Mouse (Mus musculus) CH12.LX (cell line): ENCODE results near the gene Mlph. TPM values are rescaled to one million over a fixed set of nuclear protein-coding genes. Genes with fewer than 3 reads are reported as not detected.

Experiments
- DNase-seq: peaks from one replicate; pipeline ENCODE4 v3.0.0-alpha.2; 2013; ENCODE audit errors: extremely low read depth
- H3K27ac ChIP-seq: 2 replicates; pipeline ENCODE4 v1.5.1; 2012; ENCODE audit warnings: low read depth, mild to moderate bottlenecking, control low read depth, moderate library complexity; ENCODE audit not compliant: insufficient read depth
- H3K27me3 ChIP-seq: replicated peaks from 2 replicates; pipeline ENCODE3; 2012; ENCODE audit warnings: inconsistent platforms
- H3K36me3 ChIP-seq, 2 experiments: replicated peaks in 1 of 2; 2 replicates each; pipeline versions ENCODE3 to v1.6.1; 2012; ENCODE audit warnings: inconsistent platforms in 1 of 2, low read length in 1 of 2, mild to moderate bottlenecking in 1 of 2, mixed read lengths in 1 of 2, moderate library complexity in 1 of 2; ENCODE audit not compliant: control insufficient read depth in 1 of 2, insufficient read depth in 1 of 2
- H3K4me1 ChIP-seq, 2 experiments: 2 replicates each; pipeline ENCODE4 v1.6.1; 2012; ENCODE audit warnings: inconsistent platforms in 1 of 2, moderate library complexity in 1 of 2; ENCODE audit not compliant: insufficient read depth in 2 of 2, control insufficient read depth in 1 of 2
- H3K4me2 ChIP-seq: 2 replicates; pipeline ENCODE4 v1.6.1; 2012; ENCODE audit warnings: low read depth, mild to moderate bottlenecking, control low read depth; ENCODE audit not compliant: poor library complexity, insufficient read depth, severe bottlenecking
- H3K4me3 ChIP-seq, 3 experiments: fragments of 150-350 bp in 1 of 3; sonication (generic) in 1 of 3; replicated peaks in 1 of 3; 2 replicates each; pipeline versions ENCODE3 to v1.5.1; 2011 to 2012; ENCODE audit warnings: low read depth in 2 of 3, low read length in 2 of 3, mild to moderate bottlenecking in 2 of 3, moderate library complexity in 2 of 3, control low read depth in 1 of 3, improper control_type of control experiment in 1 of 3, inconsistent platforms in 1 of 3, mixed read lengths in 1 of 3; ENCODE audit not compliant: poor library complexity in 1 of 3
- H3K79me2 ChIP-seq: replicated peaks from 2 replicates; pipeline ENCODE4 v1.6.1; 2012; ENCODE audit warnings: mild to moderate bottlenecking, moderate library complexity; ENCODE audit not compliant: control insufficient read depth, poor library complexity, insufficient read depth, severe bottlenecking; ENCODE audit errors: extremely low read depth
- H3K9ac ChIP-seq: 2 replicates; pipeline ENCODE4 v1.6.1; 2012; ENCODE audit warnings: low read depth, mild to moderate bottlenecking, control low read depth, moderate library complexity; ENCODE audit not compliant: insufficient read depth
- H3K9me3 ChIP-seq: replicated peaks from 2 replicates; pipeline ENCODE3; 2012; ENCODE audit warnings: low read length, inconsistent platforms, mixed read lengths
- BHLHE40 ChIP-seq: IDR thresholded peaks from 2 replicates; pipeline ENCODE4 v1.6.1; 2011; ENCODE audit warnings: mild to moderate bottlenecking, low read depth, low read length, improper control_type of control experiment
- CHD2 ChIP-seq: IDR thresholded peaks from 2 replicates; pipeline ENCODE4 v1.6.1; 2011; ENCODE audit warnings: low read length, improper control_type of control experiment
- CTCF ChIP-seq, 2 experiments: IDR thresholded peaks in 1 of 2; conservative IDR thresholded peaks in 1 of 2; 2 replicates each; pipeline ENCODE4 v1.5.1; 2011 to 2012; ENCODE audit warnings: low read depth in 2 of 2, low read length in 2 of 2, improper control_type of control experiment in 1 of 2, inconsistent platforms in 1 of 2, mild to moderate bottlenecking in 1 of 2, moderate library complexity in 1 of 2
- EP300 ChIP-seq: IDR thresholded peaks from 2 replicates; pipeline ENCODE4 v1.6.1; 2011; ENCODE audit warnings: low read length, improper control_type of control experiment
- JUN ChIP-seq: IDR thresholded peaks from 2 replicates; pipeline ENCODE4 v1.6.1; 2011; ENCODE audit warnings: low read depth, mild to moderate bottlenecking, low read length, improper control_type of control experiment, moderate library complexity; ENCODE audit not compliant: insufficient read depth
- JUND ChIP-seq: conservative IDR thresholded peaks from 2 replicates; pipeline ENCODE4 v1.6.1; 2011; ENCODE audit warnings: low read depth, low read length, improper control_type of control experiment
- KAT2A ChIP-seq: IDR thresholded peaks from 2 replicates; pipeline ENCODE4 v1.6.1; 2012; ENCODE audit warnings: low read length, improper control_type of control experiment, inconsistent platforms; ENCODE audit not compliant: insufficient replicate concordance
- MAFK ChIP-seq: IDR thresholded peaks from 2 replicates; pipeline ENCODE4 v1.6.1; 2011; ENCODE audit warnings: low read length, improper control_type of control experiment; ENCODE audit not compliant: insufficient replicate concordance
- MAZ ChIP-seq: IDR thresholded peaks from 2 replicates; pipeline ENCODE4 v1.6.1; 2012; ENCODE audit warnings: low read depth, mild to moderate bottlenecking, inconsistent platforms, low read length, improper control_type of control experiment, moderate library complexity
- MXI1 ChIP-seq: IDR thresholded peaks from 2 replicates; pipeline ENCODE4 v1.6.1; 2011; ENCODE audit warnings: mild to moderate bottlenecking, low read depth, low read length, improper control_type of control experiment
- NELFE ChIP-seq: IDR thresholded peaks from 2 replicates; pipeline ENCODE4 v1.6.1; 2011; ENCODE audit warnings: low read depth, low read length, improper control_type of control experiment
- NRF1 ChIP-seq: IDR thresholded peaks from 2 replicates; pipeline ENCODE4 v1.6.1; 2014; ENCODE audit warnings: low read depth, mild to moderate bottlenecking, inconsistent platforms, low read length, improper control_type of control experiment, moderate library complexity
- POLR2A ChIP-seq: IDR thresholded peaks from 2 replicates; pipeline ENCODE4 v1.6.1; 2011; ENCODE audit warnings: low read depth, mild to moderate bottlenecking, improper control_type of control experiment, low read length
- POLR2AphosphoS2 ChIP-seq: IDR thresholded peaks from 2 replicates; pipeline ENCODE4 v1.6.1; 2011; ENCODE audit warnings: low read depth, low read length, improper control_type of control experiment
- RAD21 ChIP-seq: IDR thresholded peaks from 2 replicates; pipeline ENCODE4 v1.6.1; 2011; ENCODE audit warnings: low read depth, mild to moderate bottlenecking, low read length, improper control_type of control experiment, moderate library complexity
- SIN3A ChIP-seq: IDR thresholded peaks from 2 replicates; pipeline ENCODE4 v1.6.1; 2012; ENCODE audit warnings: low read length, improper control_type of control experiment, inconsistent platforms
- SMC3 ChIP-seq: IDR thresholded peaks from 2 replicates; pipeline ENCODE4 v1.6.1; 2011; ENCODE audit warnings: low read depth, low read length, improper control_type of control experiment
- USF1 ChIP-seq: IDR thresholded peaks from 2 replicates; pipeline ENCODE4 v1.6.1; 2014; ENCODE audit warnings: low read depth, mild to moderate bottlenecking, inconsistent platforms, low read length, improper control_type of control experiment
- USF2 ChIP-seq: conservative IDR thresholded peaks from 2 replicates; pipeline ENCODE4 v1.6.1; 2011; ENCODE audit warnings: low read depth, low read length, improper control_type of control experiment
- ZC3H11A ChIP-seq: IDR thresholded peaks from 2 replicates; pipeline ENCODE4 v1.6.1; 2012; ENCODE audit warnings: low read depth, mild to moderate bottlenecking, inconsistent platforms, low read length, improper control_type of control experiment
- ZKSCAN1 ChIP-seq: IDR thresholded peaks from 2 replicates; pipeline ENCODE4 v1.6.1; 2012; ENCODE audit warnings: low read depth, inconsistent platforms, low read length, improper control_type of control experiment, borderline replicate concordance
- ZMIZ1 ChIP-seq: IDR thresholded peaks from 2 replicates; pipeline ENCODE4 v1.6.1; 2012; ENCODE audit warnings: low read depth, mild to moderate bottlenecking, inconsistent platforms, low read length, improper control_type of control experiment
- dilution Hi-C: fragments of 300-500 bp; cut with MboI; formaldehyde crosslinking; loops from 2 replicates; pipeline ENCODE4 v1.14.3; 2020; ENCODE audit warnings: low sequenced_read_pairs; ENCODE audit not compliant: extremely low pct_unique_long_range_greater_than_20kb, extremely low pct_ligation_motif_present
- in situ Hi-C: fragments of 300-500 bp; cut with MboI; formaldehyde crosslinking; loops from 3 replicates; pipeline ENCODE4 v1.14.3; 2019; ENCODE audit warnings: low sequenced_read_pairs, low pct_ligation_motif_present, low pct_unique_long_range_greater_than_20kb, mixed read lengths
- polyA plus RNA-seq: library from polyadenylated mRNA; unstranded; fragments of >175 nt; gene quantifications from 2 replicates; pipeline ENCODE4 v1.2.1, GENCODE M21; 2012; ENCODE audit warnings: low read depth; ENCODE audit not compliant: insufficient read length
- total RNA-seq, 2 experiments: library from RNA; depleted of rRNA; stranded (reverse); fragments of 300-350 nt in 1 of 2; fragments of >200 nt in 1 of 2; gene quantifications; 2 replicates each; pipeline ENCODE4 v1.2.3; 2012 to 2014

Mlph gene
- total and polyA plus RNA-seq, 3 experiments: not detected

DNA sequence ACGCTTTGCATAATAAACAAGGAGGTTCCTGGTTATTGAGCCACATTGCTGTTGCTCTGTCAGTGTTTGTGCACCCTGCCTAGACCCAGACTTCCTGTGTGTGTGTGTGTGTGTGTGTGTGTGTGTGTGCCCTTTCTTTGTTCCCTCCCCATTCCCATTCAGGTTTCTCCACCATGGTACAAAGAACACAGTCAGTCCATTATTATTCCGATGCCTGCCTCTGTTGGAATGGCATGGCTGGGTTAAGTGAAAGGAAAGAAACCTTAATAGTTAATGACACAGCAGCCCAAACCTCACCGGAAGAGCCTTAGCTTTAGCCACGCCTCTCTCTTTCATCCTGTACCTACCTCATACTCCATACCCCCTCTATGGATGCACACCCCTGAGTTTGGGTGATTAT lies 13.6 kb upstream of the Mlph start:
- no peaks in the 10 kb centered on the region for H3K4me1 ChIP-seq
- no peak for DNase-seq

DNA sequence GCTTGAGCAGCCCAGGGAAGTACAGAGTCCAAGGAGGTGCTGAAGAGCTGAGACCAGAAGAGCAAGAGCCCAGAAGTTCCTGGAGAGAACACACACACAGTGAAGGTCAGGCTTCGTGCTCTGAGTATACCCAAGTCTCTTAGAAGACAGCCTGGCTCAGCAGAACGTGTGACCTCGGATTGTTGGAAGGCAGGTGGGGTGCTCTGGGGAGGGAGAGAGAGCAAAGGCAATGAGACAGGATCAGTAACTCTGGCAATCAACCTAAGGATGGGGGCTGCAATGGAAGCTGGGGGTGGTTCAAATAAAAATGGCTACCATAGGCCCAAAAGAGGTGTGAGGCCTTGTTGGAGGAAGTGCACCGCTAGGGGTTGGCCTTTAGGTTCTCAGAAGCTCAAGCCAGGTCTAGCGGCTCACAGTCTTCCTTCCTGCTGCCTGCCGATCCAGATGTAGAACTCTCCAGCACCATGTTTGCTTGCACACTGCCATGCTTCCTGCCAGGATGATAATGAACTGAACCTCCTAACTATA lies 13.1 kb upstream of the Mlph start:
- no peak overlapping the region for H3K27ac ChIP-seq
- no peaks in the 10 kb centered on the region for H3K36me3 ChIP-seq
- no peak overlapping the region for H3K4me2 ChIP-seq
- no peak for DNase-seq
- in situ Hi-C loops (no loop called here), dilution Hi-C loops (no loop called here)
- H3K9ac ChIP-seq: no peak overlapping the region
- no peaks in the 10 kb centered on the region for H3K79me2 ChIP-seq
- no peaks in the 10 kb centered on the region for H3K4me1 ChIP-seq
- H3K4me3 ChIP-seq: no peak overlapping the region
- no peaks in the 10 kb centered on the region for H3K9me3 ChIP-seq
- H3K27me3 ChIP-seq: peaks cover 87% of the 10 kb centered on the region
- TF ChIP-seq MXI1 (no peak), CTCF (conservative IDR thresholded peaks at IDR 0.05 in 1 of 2, IDR thresholded peaks at IDR 0.05 in 1 of 2; ENCODE audit: low read depth in 2 of 2, low read length in 2 of 2) (no peak), SMC3 (no peak), POLR2A (no peak)

More for the DNA sequence above, 13.6 kb upstream of the Mlph start:
- Histone ChIP-seq H3K27me3 (peaks cover 87% of the 10 kb centered on the region), H3K9ac (no peak overlapping the region), H3K27ac (no peak overlapping the region), H3K4me2 (no peak overlapping the region)
- dilution Hi-C loops: no loop called here
- no peak for TF ChIP-seq BHLHE40
- no peak for TF ChIP-seq USF2
- no peak for TF ChIP-seq POLR2AphosphoS2
- no peak for TF ChIP-seq ZC3H11A
- no peak for TF ChIP-seq EP300
- TF ChIP-seq JUN: no peak
- TF ChIP-seq RAD21: no peak
- TF ChIP-seq KAT2A: no peak
- TF ChIP-seq MAZ: no peak
- no peak for TF ChIP-seq NRF1
- no peak for TF ChIP-seq ZKSCAN1
- TF ChIP-seq ZMIZ1: no peak
- no peak for TF ChIP-seq POLR2A
- TF ChIP-seq CHD2: no peak
- TF ChIP-seq JUND: no peak
- TF ChIP-seq MAFK: no peak
- no peak for TF ChIP-seq USF1
- TF ChIP-seq SIN3A: no peak
- TF ChIP-seq NELFE: no peak
- TF ChIP-seq, all 38 proteins: peak for 0
- Histone ChIP-seq H3K4me3 (no peak overlapping the region), H3K79me2 (no peaks in the 10 kb centered on the region), H3K36me3 (no peaks in the 10 kb centered on the region), H3K9me3 (no peaks in the 10 kb centered on the region)
- in situ Hi-C loops: no loop called here
